Mouse (Mus musculus) thymus, adult 18-20 months (tissue): ENCODE data around the gene Ammecr1.

Source experiments
- DNase-seq, 2 experiments: peaks; one replicate each; pipeline ENCODE4 v3.0.0; 2022; ENCODE audit warnings: mixed read lengths in 2 of 2

Ammecr1 gene

GRCm38 (mm10) chrX:142914208-142914607 lies 52.3 kb downstream of the Ammecr1 start:
- DNase-seq = no peak

- DNase-seq = no peak
Observed at GRCm38 (mm10) chrX:142903854-142904253, 62.7 kb downstream of the Ammecr1 start.

DNA sequence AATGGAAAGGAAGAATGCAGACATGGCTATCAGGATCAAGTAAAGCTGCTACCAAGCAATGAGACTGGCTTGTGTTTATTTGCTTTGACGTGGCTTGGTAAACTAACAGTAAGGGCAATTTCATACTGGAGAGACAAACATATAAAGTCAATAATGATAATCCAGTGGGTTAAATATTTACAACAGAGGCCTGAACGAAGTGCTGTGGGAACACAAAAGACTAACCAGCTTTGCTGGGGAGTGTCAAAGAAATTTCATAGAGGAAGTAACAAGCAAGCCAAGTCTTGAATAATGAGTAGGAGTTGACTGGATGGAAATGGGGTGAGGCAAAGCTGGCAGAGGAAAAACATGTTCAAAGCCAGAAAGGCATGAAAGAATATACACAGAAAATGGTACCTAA lies 63.9 kb downstream of the Ammecr1 start:
- DNase-seq = no peak

DNA sequence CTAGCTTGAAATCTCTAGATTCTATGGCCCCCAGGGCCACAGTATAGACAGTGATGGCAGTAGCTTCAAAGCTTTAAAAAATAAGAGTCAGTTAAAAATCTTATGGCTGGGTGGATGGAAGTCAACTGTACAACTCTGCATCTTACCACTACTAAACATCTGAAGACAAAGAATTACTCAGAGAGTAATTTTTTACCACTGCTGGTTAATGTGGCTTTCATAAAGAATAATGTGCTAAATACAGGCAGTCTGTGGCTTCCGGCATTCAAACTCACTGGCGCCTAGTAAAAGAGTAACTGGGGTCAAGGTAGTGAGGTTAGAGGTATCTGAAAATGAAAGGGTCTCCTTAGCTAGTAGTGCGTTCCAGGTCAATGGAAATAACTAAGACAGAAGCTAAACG lies 64.6 kb downstream of the Ammecr1 start:
- no peak for DNase-seq

DNA sequence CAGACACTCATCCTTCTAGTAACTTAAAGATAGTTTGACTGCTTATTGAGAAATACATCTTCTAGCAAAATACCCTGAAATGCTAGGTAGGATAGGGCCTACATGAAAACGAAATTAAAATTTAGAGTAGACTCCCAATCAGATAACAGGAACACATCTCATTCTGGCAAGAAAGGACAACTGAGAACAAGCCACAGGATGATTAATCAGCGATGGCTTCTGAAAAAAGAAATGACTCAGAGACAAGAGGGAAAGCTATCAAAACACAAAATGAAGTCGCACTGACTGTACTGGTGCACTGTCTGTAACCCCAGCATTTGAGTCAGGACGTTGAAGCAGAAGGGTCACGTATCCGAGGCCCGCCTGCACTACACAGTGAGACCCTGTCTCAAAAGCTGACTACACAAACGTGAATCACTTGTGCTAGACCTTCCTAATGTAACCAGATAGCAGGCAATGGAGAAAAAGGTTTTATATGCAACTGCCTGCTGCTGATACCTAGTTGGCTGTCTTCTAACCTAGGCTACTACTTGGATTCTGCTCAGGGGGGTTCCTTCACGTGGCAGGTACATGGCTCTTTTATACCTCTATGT lies 68.1 kb downstream of the Ammecr1 start:
- DNase-seq = no peak

- DNase-seq = no peak
Observed at GRCm38 (mm10) chrX:142897477-142898000, 69.0 kb downstream of the Ammecr1 start.

DNA sequence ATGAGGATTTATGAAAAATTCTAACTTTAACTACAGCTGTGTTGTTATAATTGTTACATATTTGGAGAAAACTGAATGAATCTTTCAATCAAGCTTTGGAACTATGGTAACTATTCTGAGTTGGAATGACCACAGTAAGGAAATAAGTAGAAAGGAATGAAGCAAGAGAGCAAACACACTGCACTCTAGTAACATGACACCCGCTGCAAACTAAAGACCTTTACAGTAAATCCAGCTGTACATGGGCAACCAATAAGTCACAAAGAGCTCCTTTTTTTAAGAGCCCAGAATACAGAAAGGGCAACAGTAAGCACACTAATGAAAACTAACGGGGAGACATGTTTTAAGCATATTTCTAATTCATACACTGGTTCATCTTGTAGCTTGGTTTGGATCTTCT lies 71.2 kb downstream of the Ammecr1 start:
- DNase-seq = no peak

GRCm38 (mm10) chrX:142885962-142886361 lies 80.6 kb downstream of the Ammecr1 start:
- no peak for DNase-seq

- DNase-seq = no peak
Observed at GRCm38 (mm10) chrX:142883593-142883992, 82.9 kb downstream of the Ammecr1 start.

- no peak for DNase-seq
Observed at GRCm38 (mm10) chrX:142882255-142882654, 84.3 kb downstream of the Ammecr1 start.

GRCm38 (mm10) chrX:142869844-142870243 lies 96.7 kb downstream of the Ammecr1 start:
- no peak for DNase-seq

GRCm38 (mm10) chrX:142848032-142848431 lies 118.5 kb downstream of the Ammecr1 start:
- DNase-seq = no peak

DNA sequence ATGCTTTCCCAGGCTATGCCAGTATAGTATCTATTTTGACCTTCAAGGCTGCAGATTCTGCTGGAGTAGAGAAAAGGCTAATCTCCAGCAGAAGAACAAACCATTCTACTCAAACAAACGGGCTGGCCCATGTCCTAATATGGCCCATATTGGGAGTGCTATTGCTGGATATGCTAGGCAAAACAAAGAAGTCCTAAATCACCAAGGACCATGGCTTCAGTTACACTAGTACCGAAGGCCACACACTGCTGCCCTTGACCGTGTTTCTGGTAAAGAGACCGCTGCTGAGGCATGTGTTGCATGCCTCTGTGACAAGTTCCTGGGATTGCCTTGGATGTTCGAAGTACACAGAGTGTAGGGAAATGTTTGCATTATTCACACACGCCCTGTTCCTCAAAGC lies 120.3 kb downstream of the Ammecr1 start:
- DNase-seq = no peak

DNA sequence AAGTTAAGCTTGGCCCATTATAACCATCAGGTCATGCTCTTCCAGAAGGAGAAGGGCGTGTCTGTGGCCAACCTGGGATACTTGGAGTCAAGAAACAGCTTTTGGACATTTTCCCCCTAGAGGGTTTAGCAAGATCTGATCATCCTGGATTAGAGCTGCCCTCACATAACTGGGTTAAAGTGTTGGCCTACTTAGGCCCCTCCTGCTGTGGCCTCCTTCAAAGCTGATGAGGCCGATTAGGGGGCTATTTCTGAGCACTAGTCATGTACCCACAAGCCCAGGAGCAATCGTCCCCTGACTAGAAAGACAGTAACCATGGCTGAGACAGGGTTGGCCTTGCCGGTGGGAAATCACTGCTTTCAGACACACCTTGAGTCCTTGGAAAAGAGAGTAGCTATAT lies 124.6 kb downstream of the Ammecr1 start:
- no peak for DNase-seq

GRCm38 (mm10) chrX:142839411-142839810 lies 127.1 kb downstream of the Ammecr1 start:
- no peak for DNase-seq

DNA sequence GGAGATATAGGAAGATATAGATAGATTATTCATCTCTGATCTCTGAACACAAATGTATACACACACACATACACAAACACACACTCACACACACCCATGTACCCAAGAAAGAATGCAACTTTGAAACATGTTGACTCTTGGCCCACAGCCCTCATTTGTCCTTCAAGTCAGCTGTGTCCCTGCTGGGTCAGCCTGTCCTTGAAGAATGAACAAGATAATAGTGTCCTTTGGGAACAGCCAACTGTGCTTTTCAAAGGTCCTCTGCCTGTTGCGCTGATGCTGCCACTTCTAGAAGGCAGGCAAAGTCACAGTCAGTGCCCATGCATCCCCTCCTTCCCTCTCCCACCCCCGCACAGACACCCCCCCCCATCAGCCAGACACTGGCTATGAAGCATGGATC lies 127.7 kb downstream of the Ammecr1 start:
- DNase-seq = no peak

- DNase-seq = no peak
Observed at GRCm38 (mm10) chrX:142837316-142837715, 129.2 kb downstream of the Ammecr1 start.

DNA sequence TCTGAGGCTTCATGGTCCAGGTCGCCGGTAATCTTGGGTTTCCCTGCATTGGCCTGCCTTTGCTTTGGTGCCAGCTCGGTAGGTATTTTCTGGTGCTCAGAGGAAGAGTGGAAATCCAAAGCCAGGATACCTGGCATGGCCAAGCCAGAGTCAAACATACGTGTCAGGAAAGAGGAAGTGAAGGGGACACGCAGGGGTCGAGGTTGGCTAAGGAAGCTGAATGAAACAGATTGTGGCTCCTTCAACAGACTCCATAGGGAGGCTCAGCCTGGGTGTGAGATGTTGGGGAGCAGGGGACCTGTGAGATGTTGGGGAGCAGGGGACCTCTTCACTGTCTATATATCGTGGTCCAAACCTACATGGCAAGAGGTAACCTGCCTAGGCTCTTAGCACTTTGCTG lies 130.1 kb downstream of the Ammecr1 start:
- no peak for DNase-seq

DNA sequence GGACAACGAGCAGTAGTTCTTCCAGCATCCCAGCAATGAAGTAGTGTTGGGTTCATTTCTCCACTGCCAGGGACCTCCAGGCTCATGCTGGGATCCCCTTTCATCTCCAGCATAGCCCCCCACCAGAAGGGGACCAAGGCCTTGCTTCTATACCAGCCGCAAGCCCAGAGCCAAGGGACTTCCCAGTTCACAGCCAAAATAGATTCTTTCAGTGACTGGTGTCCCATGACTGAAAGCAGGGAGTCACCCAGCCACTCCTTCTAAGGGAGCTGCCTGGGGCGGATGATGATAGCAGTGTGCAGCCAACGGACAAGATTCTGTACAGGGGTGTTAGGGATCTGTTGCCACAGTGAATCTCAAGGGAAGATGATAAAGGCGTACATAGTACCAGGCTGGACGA lies 131.7 kb downstream of the Ammecr1 start:
- no peak for DNase-seq

DNA sequence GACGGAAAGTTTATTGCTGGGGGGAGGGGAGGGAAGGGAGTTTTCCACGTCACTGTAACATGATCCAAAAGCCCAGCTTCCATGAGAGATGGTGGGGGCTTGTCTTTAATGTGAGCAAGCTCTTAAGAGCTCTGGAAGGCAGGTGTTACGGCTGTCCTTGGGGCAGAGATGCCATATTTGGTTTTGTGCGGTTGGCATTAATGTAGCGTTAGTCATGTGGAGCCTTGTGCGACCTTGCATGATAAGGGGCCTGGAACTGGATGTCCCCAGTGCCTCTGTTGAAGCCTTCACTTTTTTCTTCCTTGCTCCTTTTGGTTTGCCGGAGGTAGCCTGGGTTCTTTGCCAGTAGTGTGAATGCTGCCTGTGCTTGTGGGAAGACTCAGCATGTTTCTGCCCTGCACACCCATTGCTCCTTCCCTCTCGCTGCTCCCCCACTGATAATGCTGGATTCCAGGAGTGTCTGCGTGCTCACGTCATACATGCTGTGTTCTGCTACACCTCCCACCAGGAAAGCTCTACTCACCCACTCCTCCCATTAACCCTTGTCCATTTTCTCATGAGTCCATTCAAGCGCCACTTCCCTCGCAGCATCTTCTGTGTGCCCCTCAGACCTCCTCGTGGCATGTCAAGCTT lies 133.2 kb downstream of the Ammecr1 start:
- no peak for DNase-seq

DNA sequence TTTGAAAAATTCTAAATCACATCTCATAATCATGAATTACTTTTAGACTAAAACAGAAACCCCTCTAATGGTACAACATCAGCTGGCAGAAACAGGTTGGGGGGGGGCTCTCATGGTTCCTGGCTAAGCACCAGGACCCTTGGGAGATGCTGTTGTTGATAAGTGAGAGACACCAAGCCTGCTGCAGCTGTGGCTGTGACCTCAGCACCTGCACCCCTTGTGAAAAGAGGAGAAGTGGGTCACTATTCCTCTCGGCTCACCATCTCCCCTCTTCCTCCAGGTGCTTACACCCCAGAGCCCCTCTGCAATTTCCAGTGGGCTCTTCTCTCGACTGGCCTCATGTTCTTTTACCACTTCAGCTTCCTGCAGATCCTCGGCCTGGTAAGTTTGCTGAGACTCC lies 134.3 kb downstream of the Ammecr1 start:
- DNase-seq = peak; percentile 39 to 50

GRCm38 (mm10) chrX:142830572-142830971 lies 136.0 kb downstream of the Ammecr1 start:
- no peak for DNase-seq

GRCm38 (mm10) chrX:142829866-142830470 lies 136.6 kb downstream of the Ammecr1 start:
- no peak for DNase-seq

DNA sequence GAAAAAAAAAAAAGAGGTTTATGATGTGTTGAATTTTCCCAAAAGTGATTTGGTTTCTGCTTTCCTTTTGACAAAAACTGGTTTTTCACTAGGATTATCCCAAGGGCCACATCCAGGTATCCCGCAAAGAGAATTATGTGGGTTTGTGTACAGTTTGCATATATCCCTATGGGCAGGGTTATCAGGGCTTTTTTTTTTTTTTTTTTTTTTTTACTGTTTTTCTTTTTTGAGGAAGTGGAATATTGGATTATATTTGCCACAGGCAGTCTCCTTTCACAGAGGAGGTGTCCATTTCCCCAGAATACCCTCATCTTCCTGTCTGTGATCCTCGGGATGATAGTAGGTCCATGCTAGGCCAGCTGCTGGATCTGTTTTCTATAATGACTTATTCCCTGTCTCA lies 137.3 kb downstream of the Ammecr1 start:
- DNase-seq = no peak
